Mouse (Mus musculus): ENCODE data around the gene Gbp9. TPM values are rescaled to one million over a fixed set of nuclear protein-coding genes. Genes with fewer than 3 reads are reported as not detected.
"Not testable (repeated sequence)": the region's sequence is repeated elsewhere in the genome, so short reads cannot be mapped to it uniquely, and the experiment has no call there.

Gene Gbp9
- total RNA-seq (2021), result 1 to 10 TPM; 1.7 to 2.3 TPM

DNA sequence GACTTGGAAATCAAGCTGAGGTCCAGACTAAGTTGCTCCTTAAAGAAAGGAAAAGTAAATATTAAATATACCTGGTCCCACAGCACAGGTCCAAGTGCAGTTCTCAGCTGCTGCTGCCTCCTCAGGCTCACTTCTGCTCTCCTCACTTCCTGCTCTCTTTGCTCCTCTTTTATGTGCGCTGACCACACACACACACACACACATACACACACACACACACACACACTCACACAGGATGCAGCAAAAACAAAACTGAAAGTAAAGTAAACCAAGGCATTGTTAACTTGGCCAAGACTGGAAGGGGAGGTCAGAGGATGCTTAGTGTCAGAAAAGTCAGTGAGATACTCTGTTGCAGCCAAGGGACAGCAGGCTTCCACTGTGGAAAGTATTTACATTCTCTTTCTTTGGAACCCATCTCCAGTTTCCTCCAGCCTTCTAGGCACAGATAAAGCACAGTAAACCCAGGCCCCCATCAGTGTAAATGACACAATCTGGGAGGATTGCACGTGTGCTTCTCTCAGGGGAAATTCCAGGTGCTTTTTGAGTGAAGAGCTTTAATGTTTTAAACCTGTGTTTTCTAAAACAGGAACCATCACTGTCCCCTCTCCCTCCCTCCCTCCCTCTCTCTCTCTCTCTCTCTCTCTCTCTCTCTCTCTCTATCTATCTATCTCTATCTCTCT, at the start of gene Gbp9, which contains the start of the genes Gbp8 and Gbp4:
Gbp9 (minus strand) TSS at position 131 of the 680 bp plus-strand sequence.
Gbp8 (minus strand) TSS at position 132 of the 680 bp plus-strand sequence.
Gbp4 (minus strand) TSS at position 178 of the 680 bp plus-strand sequence.
- not testable (repeated sequence) for DNase-seq

DNA sequence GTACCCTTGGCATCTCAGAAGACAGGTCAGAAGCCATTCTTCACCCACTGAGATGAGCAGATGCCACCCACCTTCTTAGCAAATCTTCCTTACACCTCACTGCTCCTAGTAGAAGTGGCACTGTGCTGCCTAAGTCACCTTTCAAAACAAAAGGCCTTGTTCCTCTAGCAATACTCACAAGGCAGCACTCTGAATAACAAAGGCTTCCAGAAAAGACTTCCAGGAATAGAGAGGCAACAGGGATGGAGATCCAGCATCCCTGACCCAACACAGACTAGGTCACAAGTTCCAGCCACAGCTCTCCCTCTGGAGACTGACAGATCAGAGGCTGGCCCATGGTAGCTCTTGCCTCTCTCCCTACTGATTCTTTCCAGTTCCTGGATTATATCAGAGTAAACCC, 42.1 kb upstream of the Gbp9 start:
- no peak for DNase-seq

DNA sequence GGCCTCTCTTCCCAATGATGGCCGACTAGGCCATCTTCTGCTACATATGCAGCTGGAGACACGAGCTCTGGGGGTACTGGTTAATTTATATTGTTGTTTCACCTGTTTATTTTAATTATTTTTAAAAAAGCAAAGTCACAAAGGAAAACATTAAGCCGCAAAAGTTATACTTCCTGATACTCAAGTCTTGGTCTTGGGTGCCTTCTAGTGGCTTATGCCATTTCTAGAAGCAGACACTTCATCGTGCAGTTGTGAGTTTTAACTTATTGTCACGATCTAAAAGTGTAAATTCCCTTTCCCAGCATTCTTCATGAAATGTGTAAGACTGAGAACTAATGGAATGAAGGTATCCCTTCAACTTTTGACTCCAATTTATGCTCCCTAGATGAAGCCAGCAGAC, 17.2 kb upstream of the Gbp9 start:
- DNase-seq, result no peak

DNA sequence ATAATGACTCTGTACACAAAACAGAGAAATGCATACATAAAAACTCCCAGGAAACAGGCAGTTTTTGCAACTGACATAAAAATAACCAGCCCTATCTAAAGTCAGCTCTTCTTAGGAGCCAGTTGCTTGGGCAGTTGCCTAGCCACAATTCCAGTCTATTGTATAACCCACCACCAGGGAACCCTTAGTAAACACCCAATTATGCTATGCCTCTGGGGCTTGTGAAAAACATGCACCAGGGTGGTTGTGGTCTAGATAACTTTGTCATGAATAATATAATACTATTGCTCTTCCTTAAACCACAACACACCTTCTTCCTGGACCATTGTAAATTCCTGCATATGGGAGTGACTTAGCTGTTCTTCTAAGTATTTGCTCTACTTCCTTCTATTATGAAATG, 14.7 kb upstream of the Gbp9 start:
- DNase-seq, result no peak

DNA sequence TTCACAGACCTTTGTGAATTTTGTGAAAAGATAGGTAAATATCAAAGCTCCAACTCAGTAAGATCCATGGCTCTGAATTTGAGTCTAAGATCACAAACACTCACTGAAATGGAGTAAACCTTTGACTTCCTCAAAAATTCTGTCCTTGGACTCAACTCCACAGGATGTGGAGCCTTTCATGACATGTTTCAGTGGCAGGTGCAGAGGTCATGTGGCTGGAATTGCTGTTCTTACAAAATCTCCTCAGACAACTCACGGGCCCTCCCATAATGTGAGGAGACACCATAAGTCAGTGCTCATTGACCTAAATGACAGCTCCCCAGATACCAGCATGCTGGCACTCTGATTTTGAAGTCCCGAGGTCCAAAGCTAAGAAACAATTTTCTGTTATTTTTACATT, 8.7 kb upstream of the Gbp9 start:
- not testable (repeated sequence) for DNase-seq

DNA sequence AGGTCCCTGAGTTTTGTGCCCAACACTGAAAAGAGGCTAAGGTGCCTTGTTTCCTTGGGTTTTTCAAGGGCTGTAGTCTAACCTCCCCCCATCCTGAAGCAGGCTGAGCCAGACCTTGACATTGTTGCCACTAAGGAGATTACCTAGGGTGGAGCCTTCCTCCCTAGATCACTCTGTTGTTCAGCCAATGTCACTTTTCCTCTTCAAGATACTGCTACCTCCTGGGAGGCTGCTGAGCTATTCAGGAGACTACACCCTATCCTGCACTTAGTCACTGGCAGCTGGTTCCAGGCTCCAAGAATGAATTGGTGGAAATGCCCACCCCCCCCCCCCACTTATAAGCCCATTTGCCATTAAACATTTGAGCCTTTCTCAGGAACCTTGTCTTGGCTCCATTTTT, 7.1 kb upstream of the Gbp9 start:
- DNase-seq, result no peak

DNA sequence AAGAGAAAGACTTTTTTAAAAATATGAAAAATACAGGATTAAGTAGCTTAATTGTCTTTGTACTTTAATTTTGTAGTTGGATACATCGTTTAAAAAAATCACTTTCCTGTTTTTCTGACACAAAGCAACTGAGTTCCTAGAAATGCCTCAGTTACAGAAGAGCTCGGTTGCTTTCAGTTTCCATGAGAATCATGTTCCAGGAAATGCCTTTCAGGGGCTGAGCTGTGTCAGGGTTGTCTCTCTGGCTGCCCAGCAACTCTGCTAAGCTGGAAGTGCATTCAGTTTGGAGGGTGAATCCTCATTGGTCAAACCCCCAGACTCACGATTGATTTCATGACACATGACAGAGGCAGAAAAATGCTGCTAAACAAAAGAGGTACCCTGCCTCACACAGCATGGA, 6.4 kb upstream of the Gbp9 start:
- not testable (repeated sequence) for DNase-seq

DNA sequence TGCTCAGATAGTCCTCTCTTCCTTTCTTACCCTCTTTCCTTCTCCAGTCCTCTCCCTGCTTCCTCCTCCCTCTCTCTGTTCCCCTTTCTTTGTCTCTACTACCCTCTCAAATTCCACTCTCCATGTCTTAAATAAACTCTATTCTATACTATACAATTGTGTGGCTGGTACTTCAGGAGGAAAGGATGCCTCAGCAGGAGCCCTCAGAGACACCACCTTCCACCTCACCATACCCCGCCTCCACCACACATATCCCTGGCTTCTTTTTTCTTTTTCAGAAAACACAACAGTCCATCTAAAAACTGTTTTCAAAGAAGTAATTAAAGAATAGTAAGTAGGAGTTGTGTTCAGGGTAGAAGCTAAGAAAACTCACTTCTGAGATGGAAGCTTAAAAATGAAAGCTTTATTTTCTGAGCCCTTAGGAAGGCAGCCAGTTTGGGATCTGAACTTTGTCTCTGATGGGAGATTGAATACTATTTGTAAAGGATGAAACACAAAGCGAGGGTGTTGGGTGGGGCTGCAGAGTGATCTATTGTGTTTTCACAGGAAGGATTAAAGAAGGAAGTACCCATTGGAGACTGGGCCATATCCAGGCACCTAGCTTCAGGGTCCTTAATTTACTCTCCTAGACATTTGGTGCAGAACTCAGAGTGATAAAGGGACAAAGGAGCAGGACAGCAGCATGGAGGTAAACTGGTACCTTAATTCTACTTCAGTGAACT, 911 bp upstream of the Gbp9 start:
- not testable (repeated sequence) for DNase-seq

DNA sequence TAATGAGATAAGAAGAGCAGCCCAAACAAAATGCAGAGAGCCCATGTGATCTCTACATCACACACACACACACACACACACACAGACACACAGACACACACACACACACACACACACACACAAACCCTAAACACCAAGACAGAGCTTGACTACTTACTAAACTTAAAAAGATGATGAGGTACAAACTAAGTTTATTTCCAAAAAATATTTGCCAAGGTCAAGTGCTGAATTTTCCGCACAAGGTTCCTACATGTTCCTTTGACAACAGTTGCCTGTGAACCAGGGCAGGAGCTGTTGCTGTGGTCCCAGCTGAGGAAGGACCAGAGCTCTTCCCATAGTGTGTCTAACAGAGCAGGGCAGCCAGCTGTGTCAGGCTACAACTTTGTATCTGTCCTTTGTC, 433 bp downstream of the Gbp9 start:
- DNase-seq, result no peak

DNA sequence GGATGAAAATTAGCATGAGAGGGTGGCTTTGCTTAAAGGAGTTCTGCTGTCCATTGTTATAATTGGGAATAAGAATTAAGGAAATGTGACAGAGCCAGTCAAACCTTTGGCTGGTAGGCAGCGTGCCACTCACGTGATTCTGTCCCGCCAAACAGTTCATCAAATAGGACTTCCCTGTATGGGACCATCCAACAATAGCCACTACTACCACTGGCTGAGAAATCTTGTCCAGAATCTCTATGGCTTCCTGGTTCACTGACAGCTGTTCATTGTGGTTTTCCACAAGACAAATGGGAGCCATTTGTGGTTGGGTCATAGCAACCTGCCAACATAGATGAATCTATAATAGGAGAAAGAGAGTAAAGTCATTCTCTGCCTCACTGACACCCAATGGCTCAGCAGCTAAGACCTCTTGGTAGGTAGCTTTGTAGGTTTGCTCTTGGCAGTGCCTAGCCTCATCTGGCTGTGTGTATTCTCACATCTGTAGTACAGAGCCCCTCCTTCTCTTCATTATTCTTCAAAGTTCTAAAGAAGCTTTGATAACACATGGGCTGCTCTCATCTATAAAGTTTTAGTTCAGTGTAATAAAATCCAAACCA, 2.5 kb downstream of the Gbp9 start:
- DNase-seq, result not testable (repeated sequence)

DNA sequence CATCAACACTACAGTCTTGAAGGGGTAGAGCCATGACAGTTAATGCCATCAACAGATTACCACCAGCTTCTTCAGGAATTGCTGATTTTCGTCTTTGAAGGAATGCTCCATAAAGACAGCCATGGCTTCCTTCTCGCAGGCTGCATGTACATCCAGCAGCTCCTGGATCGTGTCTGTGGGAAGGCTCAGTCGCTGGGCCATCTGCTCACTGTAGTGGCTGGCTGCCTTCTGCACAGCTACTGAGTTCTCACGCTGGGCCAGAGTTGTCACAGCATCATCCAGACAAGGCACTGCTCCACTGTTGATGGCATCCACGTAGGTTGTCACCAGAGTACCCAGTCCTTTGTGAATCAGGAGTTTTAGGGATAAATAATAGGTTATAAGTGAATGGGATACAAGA, 17.6 kb downstream of the Gbp9 start:
- peak; percentile 11 to 15 for DNase-seq

DNA sequence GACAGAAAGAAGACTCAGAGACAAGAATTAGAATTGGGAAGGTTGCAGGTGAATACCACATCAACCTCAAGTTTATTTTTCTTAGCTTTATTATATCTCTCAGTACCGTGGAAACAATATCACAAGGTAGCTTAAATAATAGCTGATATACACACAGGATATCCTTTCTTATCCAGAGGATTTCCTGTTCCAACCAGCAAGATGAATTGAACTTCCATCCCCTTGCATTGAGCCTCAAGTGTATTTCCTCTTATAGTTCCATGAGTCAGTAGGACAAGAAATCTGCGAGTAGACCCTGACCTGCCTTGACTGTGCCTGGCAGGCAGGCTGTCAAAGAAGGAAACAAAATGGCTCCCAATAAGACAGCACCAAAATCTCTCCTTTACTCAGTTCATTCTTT, 23.6 kb downstream of the Gbp9 start:
- DNase-seq, result no peak

DNA sequence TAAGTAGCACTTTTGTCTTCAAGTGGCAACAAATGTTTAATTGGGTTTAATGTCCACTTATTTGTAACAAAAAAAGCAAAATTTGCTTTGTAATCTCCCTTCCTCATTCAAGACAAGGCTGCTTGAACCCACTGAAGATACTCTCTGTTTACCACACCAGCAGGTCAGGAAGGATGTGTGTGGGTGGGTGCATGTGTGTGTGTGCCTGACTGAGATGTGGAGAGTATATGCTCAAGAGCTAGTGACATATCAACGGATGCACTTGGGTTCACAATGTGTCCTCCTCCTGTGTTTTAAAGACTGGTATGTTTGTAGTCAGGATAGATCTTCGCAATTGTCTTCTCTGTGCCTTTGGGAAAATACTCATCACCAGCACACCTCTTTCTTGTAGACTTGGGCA, 24.6 kb downstream of the Gbp9 start:
- no peak for DNase-seq

DNA sequence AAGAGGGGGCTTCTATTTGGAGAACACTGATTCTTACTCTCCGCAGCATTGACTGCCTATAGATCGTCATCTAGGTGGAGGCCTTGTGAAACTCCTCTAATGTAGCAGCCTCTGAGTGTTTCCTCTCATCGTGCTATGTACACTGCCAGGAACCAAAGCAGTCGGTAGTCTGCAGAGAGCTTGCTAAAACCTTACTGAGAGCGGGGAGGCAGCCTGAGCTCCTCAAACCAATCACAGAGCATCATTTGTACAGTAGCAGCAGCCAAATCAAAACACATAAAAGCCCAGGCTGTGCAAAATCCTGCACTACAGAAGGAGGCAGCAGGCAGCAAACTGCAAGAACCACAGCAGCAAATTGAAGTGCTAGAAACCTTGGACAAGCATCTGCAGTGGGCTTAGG, 25.7 kb downstream of the Gbp9 start:
- DNase-seq, result no peak

DNA sequence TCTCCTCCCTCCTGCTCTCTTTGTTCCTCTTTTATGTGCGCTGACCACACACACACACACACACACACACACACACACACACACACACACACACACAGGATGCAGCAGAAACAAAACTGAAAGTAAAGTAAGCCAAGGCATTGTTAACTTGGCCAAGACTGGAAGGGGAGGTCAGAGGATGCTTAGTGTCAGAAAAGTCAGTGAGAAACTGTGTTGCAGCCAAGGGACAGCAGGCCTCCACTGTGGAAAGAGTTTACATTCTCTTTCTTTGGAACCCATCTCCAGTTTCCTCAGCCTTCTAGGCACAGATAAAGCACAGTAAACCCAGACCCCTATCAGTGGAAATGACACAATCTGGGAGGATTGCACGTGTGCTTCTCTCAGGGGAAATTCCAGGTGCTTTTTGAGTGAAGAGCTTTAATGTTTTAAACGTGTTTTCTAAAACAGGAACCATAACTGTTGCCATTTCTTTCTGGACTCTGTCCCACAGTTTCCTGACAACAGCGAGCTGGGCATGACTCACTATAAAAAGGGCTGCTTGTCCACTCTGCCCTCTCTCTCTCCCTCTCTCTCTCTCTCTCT, 29.0 kb downstream of the Gbp9 start:
- DNase-seq, result peak in 1 of 2 experiments; percentile 3

DNA sequence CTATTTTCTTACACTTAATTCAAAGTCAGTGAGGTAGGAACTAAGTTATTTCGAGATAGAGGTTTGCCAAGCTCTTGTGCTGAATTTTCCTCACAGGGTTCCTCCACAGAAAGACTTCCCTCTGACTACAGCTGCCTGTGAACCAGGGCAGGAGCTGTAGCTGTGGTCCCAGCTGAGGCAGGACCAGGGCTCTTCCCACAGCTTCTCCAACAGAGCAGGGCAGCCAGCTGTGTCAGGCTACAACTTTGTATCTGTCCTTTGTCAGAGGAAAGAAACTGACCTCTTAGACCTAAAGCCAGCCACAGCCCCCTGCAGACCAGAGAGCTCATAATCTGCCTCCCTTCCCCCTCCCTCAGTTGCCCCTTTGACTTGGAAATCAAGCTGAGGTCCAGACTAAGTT, 29.6 kb downstream of the Gbp9 start:
- not testable (repeated sequence) for DNase-seq

DNA sequence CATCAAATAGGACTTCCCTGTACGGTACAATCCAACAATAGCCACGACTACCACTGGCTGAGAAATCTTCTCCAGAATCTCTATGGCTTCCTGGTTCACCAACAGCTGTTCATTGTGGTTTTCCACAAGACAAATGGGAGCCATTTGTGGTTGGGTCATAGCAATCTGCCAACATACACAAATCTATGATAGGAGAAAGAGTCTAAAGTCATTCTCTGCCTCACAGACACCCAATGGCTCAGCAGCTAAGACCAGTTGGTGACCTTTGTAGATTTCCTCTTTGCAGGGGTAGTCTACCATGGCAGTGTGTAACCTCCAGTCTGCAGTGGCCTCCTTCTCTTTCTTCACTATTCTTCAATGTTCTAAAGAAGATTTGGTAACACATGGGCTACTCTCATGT, 33.6 kb downstream of the Gbp9 start:
- not testable (repeated sequence) for DNase-seq

DNA sequence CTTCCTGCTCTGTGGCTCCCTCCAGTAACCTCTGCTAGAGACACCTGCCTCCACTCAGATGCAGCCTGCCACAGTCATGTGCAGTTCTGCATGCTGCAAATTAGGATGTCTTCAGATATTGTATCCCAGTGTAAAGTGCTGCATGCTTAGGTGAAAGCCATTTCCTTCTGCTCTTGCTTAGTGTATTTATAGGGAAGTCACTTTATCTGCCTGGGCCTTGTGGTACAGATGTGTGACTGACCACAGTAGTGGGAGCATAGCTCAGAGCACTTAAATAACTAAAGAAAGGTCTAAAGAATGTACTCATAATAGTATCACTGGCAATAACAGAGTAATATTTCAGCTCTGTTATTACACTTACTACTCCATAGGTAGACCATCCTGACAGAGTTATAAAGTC, 57.4 kb downstream of the Gbp9 start:
- no peak for DNase-seq

DNA sequence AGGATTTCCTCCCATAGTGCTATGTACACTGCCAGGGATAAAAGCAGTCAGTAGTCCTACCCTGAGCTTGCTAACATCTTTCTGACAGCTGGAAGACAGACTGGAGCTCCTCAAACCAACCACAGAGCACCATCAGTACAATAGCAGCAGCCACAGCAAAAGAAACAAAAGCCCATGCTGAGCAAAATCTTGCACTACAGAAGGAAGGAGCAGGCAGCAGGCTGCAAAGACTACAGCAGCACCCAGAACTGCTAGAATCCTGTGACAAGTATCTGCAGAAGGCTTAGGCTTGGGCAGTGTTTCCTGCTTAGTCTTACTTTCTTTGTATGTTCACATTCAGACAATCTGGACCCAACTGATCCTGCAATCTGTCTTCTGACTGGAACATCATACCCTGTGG, 71.0 kb downstream of the Gbp9 start:
- DNase-seq, result not testable (repeated sequence)

DNA sequence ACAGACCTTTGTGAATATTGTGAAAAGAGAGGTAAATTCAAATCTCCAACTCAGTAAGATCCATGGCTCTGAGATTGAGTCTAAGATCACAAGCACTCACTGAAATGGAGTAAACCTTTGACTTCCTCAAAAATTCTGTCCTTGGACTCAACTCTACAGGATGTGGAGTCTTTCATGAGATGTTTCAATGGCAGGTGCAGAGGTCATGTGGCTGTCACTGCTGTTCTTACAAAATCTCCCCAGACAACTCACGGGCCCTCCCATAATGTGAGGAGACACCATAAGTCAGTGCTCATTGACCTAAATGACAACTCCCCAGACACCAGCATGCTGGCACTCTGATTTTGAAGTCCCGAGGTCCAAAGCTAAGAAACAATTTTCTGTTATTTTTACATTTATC, 74.9 kb downstream of the Gbp9 start:
- DNase-seq, result not testable (repeated sequence)

DNA sequence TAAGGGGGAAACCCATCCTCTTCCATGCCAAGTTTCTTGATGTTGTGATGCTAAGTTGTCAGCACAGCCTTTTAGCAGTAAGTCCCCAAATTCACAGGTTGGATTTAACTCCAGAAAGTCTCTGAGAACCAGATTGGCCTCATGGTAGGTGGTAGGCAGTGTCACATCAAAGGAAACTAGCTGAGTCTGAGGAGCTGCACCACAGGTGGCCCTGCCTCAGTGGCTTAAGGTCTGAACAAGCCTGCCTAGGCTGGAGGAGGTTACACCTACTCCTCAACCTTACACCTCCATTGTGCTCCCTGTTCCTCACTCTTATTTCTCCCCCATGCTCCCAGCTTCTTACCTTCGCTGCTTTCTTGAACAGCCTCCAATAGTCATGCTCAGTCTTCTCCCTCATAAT, 76.0 kb downstream of the Gbp9 start:
- no peak for DNase-seq

DNA sequence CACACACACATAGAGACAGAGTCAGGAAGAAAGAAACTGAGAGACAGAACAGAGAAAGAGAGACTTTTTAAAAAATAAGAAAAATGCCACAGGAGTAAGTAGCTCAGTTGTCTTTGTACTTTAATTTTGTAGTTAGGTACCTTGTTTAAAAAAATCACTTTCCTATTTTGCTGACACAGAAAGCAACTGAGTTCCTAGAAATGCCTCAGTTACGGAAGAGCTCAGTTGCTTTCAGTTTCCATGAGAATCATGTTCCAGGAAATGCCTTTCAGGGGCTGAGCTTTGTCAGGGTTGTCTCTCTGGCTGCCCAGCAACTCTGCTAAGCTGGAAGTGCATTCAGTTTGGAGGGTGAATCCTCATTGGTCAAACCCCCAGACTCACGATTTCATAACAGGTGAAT, 76.9 kb downstream of the Gbp9 start:
- not testable (repeated sequence) for DNase-seq

DNA sequence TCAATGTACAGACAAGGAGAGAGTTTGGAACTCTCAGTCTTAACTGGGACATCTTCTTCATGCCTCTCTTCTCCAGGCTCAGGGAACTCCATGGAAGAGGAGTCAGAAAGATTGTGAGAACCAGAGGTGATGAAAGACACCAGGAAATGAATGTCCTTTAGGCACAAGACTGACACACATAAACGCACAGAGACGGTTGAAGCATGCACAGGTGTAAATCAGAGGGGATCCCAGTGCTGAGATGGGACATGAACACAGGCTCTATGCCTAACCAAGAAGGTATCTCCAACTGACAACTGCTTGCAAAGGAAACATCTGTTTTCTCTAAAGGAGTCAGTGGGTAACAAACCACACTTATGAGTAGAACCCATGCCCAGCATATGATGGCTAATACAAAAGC, 79.1 kb downstream of the Gbp9 start:
- DNase-seq, result no peak
